Mouse (Mus musculus): ENCODE data around the gene Hs6st3. TPM values are rescaled to one million over a fixed set of nuclear protein-coding genes. Genes with fewer than 3 reads are reported as not detected.

Gene Hs6st3
- polyA plus RNA-seq, 1 experiment from 2014 or later, result not detected

- Histone ChIP-seq H3K27me3 (replicated peaks) (no peaks in the 10 kb centered on the region), H3K27ac (no peak overlapping the region), H3K9ac (no peak overlapping the region), H3K9me3 (replicated peaks) (no peaks in the 10 kb centered on the region), H3K36me3 (no peaks in the 10 kb centered on the region), H3K4me1 (no peaks in the 10 kb centered on the region), H3K4me2 (no peak overlapping the region), H3K4me3 (no peak overlapping the region)
- WGBS (ENCODE audit: insufficient replicate concordance), result 65% methylated on average over 3 of the region's 3 CpGs
- ATAC-seq, result no peak
Observed at GRCm38 (mm10) chr14:119776261-119776660, 638.1 kb downstream of the Hs6st3 start.

GRCm38 (mm10) chr14:119779982-119780588, 641.9 kb downstream of the Hs6st3 start:
- H3K27me3 ChIP-seq (replicated peaks), result no peaks in the 10 kb centered on the region
- 65% methylated on average over 12 of the region's 12 CpGs for whole genome bisulfite sequencing (ENCODE audit: insufficient replicate concordance)
- no peak overlapping the region for H3K27ac ChIP-seq
- H3K4me1 ChIP-seq, result no peaks in the 10 kb centered on the region
- H3K9ac ChIP-seq, result no peak overlapping the region
- H3K9me3 ChIP-seq (replicated peaks), result no peaks in the 10 kb centered on the region
- H3K4me3 ChIP-seq, result no peak overlapping the region
- H3K36me3 ChIP-seq, result no peaks in the 10 kb centered on the region
- no peak for ATAC-seq
- H3K4me2 ChIP-seq, result no peak overlapping the region

- H3K4me2 ChIP-seq, result no peak overlapping the region
- H3K36me3 ChIP-seq, result no peaks in the 10 kb centered on the region
- H3K27me3 ChIP-seq (replicated peaks), result no peaks in the 10 kb centered on the region
- 63% methylated on average over 1 of the region's 1 CpGs for WGBS (ENCODE audit: insufficient replicate concordance)
- no peaks in the 10 kb centered on the region for H3K9me3 ChIP-seq (replicated peaks)
- no peak overlapping the region for H3K9ac ChIP-seq
- H3K4me3 ChIP-seq, result no peak overlapping the region
- ATAC-seq, result no peak
- no peak overlapping the region for H3K27ac ChIP-seq
- no peaks in the 10 kb centered on the region for H3K4me1 ChIP-seq
Observed at GRCm38 (mm10) chr14:119781111-119781510, 643.0 kb downstream of the Hs6st3 start.

GRCm38 (mm10) chr14:119789457-119789856, 651.3 kb downstream of the Hs6st3 start:
- H3K27ac ChIP-seq, result no peak overlapping the region
- no peak overlapping the region for H3K4me3 ChIP-seq
- no peak for ATAC-seq
- H3K4me2 ChIP-seq, result no peak overlapping the region
- no peaks in the 10 kb centered on the region for H3K36me3 ChIP-seq
- H3K9me3 ChIP-seq (replicated peaks), result no peaks in the 10 kb centered on the region
- H3K27me3 ChIP-seq (replicated peaks), result no peaks in the 10 kb centered on the region
- no peaks in the 10 kb centered on the region for H3K4me1 ChIP-seq
- 74% methylated on average over 8 of the region's 8 CpGs for WGBS (ENCODE audit: insufficient replicate concordance)
- H3K9ac ChIP-seq, result no peak overlapping the region

- no peaks in the 10 kb centered on the region for H3K36me3 ChIP-seq
- no peak for ATAC-seq
- no peaks in the 10 kb centered on the region for H3K9me3 ChIP-seq (replicated peaks)
- 40% methylated on average over 9 of the region's 9 CpGs for WGBS (ENCODE audit: insufficient replicate concordance)
- H3K9ac ChIP-seq, result no peak overlapping the region
- no peak overlapping the region for H3K4me2 ChIP-seq
- H3K4me1 ChIP-seq, result no peaks in the 10 kb centered on the region
- no peaks in the 10 kb centered on the region for H3K27me3 ChIP-seq (replicated peaks)
- no peak overlapping the region for H3K4me3 ChIP-seq
- no peak overlapping the region for H3K27ac ChIP-seq
Observed at GRCm38 (mm10) chr14:119797172-119797850, 659.2 kb downstream of the Hs6st3 start.

- Histone ChIP-seq H3K9me3 (replicated peaks) (no peaks in the 10 kb centered on the region), H3K27me3 (replicated peaks) (no peaks in the 10 kb centered on the region), H3K9ac (no peak overlapping the region), H3K4me2 (no peak overlapping the region), H3K4me3 (no peak overlapping the region), H3K27ac (no peak overlapping the region), H3K4me1 (no peaks in the 10 kb centered on the region), H3K36me3 (no peaks in the 10 kb centered on the region)
- 81% methylated on average over 11 of the region's 11 CpGs for WGBS (ENCODE audit: insufficient replicate concordance)
- ATAC-seq, result no peak
Observed at GRCm38 (mm10) chr14:119798561-119798960, 660.4 kb downstream of the Hs6st3 start.

- Histone ChIP-seq H3K9ac (no peak overlapping the region), H3K27ac (no peak overlapping the region), H3K36me3 (no peaks in the 10 kb centered on the region), H3K4me2 (no peak overlapping the region), H3K9me3 (replicated peaks) (no peaks in the 10 kb centered on the region), H3K27me3 (replicated peaks) (no peaks in the 10 kb centered on the region), H3K4me3 (no peak overlapping the region), H3K4me1 (no peaks in the 10 kb centered on the region)
- no peak for ATAC-seq
- WGBS (ENCODE audit: insufficient replicate concordance), result 69% methylated on average over 11 of the region's 11 CpGs
Observed at GRCm38 (mm10) chr14:119800856-119801255, 662.7 kb downstream of the Hs6st3 start.

GRCm38 (mm10) chr14:119813898-119814297, 675.8 kb downstream of the Hs6st3 start:
- Histone ChIP-seq H3K36me3 (no peaks in the 10 kb centered on the region), H3K9ac (no peak overlapping the region), H3K9me3 (replicated peaks) (no peaks in the 10 kb centered on the region), H3K27me3 (replicated peaks) (no peaks in the 10 kb centered on the region), H3K4me3 (no peak overlapping the region), H3K27ac (no peak overlapping the region), H3K4me2 (no peak overlapping the region), H3K4me1 (no peaks in the 10 kb centered on the region)
- ATAC-seq, result no peak
- 82% methylated on average over 4 of the region's 4 CpGs for WGBS (ENCODE audit: insufficient replicate concordance)

- 61% methylated on average over 5 of the region's 5 CpGs for WGBS (ENCODE audit: insufficient replicate concordance)
- Histone ChIP-seq H3K4me2 (no peak overlapping the region), H3K27ac (no peak overlapping the region), H3K27me3 (replicated peaks) (no peaks in the 10 kb centered on the region), H3K4me3 (no peak overlapping the region), H3K36me3 (no peaks in the 10 kb centered on the region), H3K4me1 (no peaks in the 10 kb centered on the region), H3K9ac (no peak overlapping the region), H3K9me3 (replicated peaks) (no peaks in the 10 kb centered on the region)
- ATAC-seq, result no peak
Observed at GRCm38 (mm10) chr14:119815616-119816015, 677.5 kb downstream of the Hs6st3 start.

GRCm38 (mm10) chr14:119820562-119820961, 682.4 kb downstream of the Hs6st3 start:
- Histone ChIP-seq H3K27me3 (replicated peaks) (no peaks in the 10 kb centered on the region), H3K9ac (no peak overlapping the region), H3K27ac (no peak overlapping the region), H3K4me1 (no peaks in the 10 kb centered on the region), H3K9me3 (replicated peaks) (no peaks in the 10 kb centered on the region), H3K4me2 (no peak overlapping the region), H3K4me3 (no peak overlapping the region), H3K36me3 (no peaks in the 10 kb centered on the region)
- ATAC-seq, result no peak
- 48% methylated on average over 6 of the region's 6 CpGs for WGBS (ENCODE audit: insufficient replicate concordance)

GRCm38 (mm10) chr14:119831165-119832011, 693.2 kb downstream of the Hs6st3 start:
- H3K9ac ChIP-seq, result no peak overlapping the region
- H3K9me3 ChIP-seq (replicated peaks), result no peaks in the 10 kb centered on the region
- no peaks in the 10 kb centered on the region for H3K4me1 ChIP-seq
- H3K36me3 ChIP-seq, result no peaks in the 10 kb centered on the region
- H3K4me3 ChIP-seq, result no peak overlapping the region
- no peaks in the 10 kb centered on the region for H3K27me3 ChIP-seq (replicated peaks)
- WGBS (ENCODE audit: insufficient replicate concordance), result 40% methylated on average over 19 of the region's 19 CpGs
- ATAC-seq, result no peak
- H3K27ac ChIP-seq, result no peak overlapping the region
- no peak overlapping the region for H3K4me2 ChIP-seq

- H3K4me3 ChIP-seq, result no peak overlapping the region
- H3K4me1 ChIP-seq, result no peaks in the 10 kb centered on the region
- H3K36me3 ChIP-seq, result no peaks in the 10 kb centered on the region
- H3K27me3 ChIP-seq (replicated peaks), result no peaks in the 10 kb centered on the region
- WGBS (ENCODE audit: insufficient replicate concordance), result 70% methylated on average over 7 of the region's 7 CpGs
- H3K9ac ChIP-seq, result no peak overlapping the region
- ATAC-seq, result no peak
- no peak overlapping the region for H3K4me2 ChIP-seq
- H3K27ac ChIP-seq, result no peak overlapping the region
- no peaks in the 10 kb centered on the region for H3K9me3 ChIP-seq (replicated peaks)
Observed at GRCm38 (mm10) chr14:119832012-119832325, 693.8 kb downstream of the Hs6st3 start.

Data from liver, embryonic 12.5 days (tissue).